Mouse (Mus musculus) neural tube, embryonic 14.5 days (tissue): Measurements from ENCODE around the gene Gm27027. TPM values are rescaled to one million over a fixed set of nuclear protein-coding genes. Genes with fewer than 3 reads are reported as not detected.

Source experiments
- ATAC-seq: fragments of 200-750 bp; cut with Nextera tagmentation; 2 replicates; pipeline ENCODE4 v1.8.0; 2017; ENCODE audit warnings: low read depth, mild to moderate bottlenecking, moderate TSS enrichment, moderate library complexity
- H3K27ac ChIP-seq: fragments of 300-500 bp; sonication (generic); 2 replicates; pipeline ENCODE4 v1.5.1; 2014; ENCODE audit warnings: low read depth, mild to moderate bottlenecking, control low read depth, low read length, moderate library complexity, mixed read lengths
- H3K27me3 ChIP-seq: fragments of 300-500 bp; sonication (generic); 2 replicates; pipeline ENCODE4 v1.6.1; 2014; ENCODE audit warnings: low read length; ENCODE audit not compliant: control insufficient read depth, insufficient read depth
- H3K36me3 ChIP-seq: fragments of 300-500 bp; sonication (generic); 2 replicates; pipeline ENCODE4 v1.6.1; 2014; ENCODE audit warnings: low read length, mixed read lengths; ENCODE audit not compliant: control insufficient read depth, insufficient read depth
- H3K4me1 ChIP-seq: fragments of 300-500 bp; sonication (generic); 2 replicates; pipeline ENCODE4 v1.6.1; 2014; ENCODE audit warnings: low read length; ENCODE audit not compliant: control insufficient read depth, insufficient read depth
- H3K4me2 ChIP-seq: fragments of 300-500 bp; sonication (generic); 2 replicates; pipeline ENCODE4 v1.6.1; 2014; ENCODE audit warnings: mild to moderate bottlenecking, low read depth, low read length, control low read depth
- H3K4me3 ChIP-seq: fragments of 300-500 bp; sonication (generic); 2 replicates; pipeline ENCODE4 v1.5.1; 2014; ENCODE audit warnings: low read depth, low read length, control low read depth, mixed read lengths
- H3K9ac ChIP-seq: fragments of 300-500 bp; sonication (generic); replicated peaks from 2 replicates; pipeline ENCODE4 v1.6.1; 2014; ENCODE audit warnings: low read depth, mild to moderate bottlenecking, control low read depth, low read length, mixed read lengths
- H3K9me3 ChIP-seq: fragments of 300-500 bp; sonication (generic); 2 replicates; pipeline ENCODE4 v1.6.1; 2016; ENCODE audit warnings: low read length; ENCODE audit not compliant: control insufficient read depth
- WGBS: fragments of 180-500 bp; shearing (Covaris S2); extraction: QIAGEN DNeasy Blood & Tissue Kit; methylation state at CpG from one replicate; pipeline ENCODE4 v1.1.7; 2014; 5-methylcytosine and 5-hydroxymethylcytosine counted together
- polyA plus RNA-seq: library from polyadenylated mRNA; unstranded; fragments of >200 nt; fragmentation: Nextera tagmentation; extraction: Ambion mirVana; gene quantifications from 2 replicates; pipeline ENCODE4 v1.2.1, GENCODE M21; 2014

Gm27027 gene
- polyA plus RNA-seq, 1 experiment from 2014 or later: not detected

DNA sequence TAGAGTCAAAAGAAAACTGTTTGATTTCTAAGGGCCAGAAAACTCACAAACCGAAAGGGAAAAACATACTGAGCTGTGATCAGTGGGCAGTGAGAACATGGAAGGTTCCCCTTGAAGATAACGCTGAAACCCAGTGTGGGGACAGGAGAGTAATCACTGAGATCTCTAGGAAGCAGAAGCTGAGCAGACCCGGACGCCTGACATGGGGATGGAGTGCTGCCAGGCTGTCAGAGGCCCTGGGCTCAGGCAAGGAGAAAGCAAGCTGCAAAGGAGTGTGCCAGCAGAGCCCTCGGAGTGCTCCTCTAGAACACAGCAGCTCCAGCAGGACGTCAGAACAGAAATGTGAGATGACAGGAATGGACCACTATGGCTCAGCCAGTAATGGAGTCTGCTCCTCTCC lies 28.5 kb upstream of the Gm27027 start:
- 59% methylated on average over 6 of the region's 6 CpGs for WGBS
- H3K4me3 ChIP-seq: no peak overlapping the region
- H3K27ac ChIP-seq: no peak overlapping the region
- no peaks in the 10 kb centered on the region for H3K27me3 ChIP-seq
- no peak overlapping the region for H3K4me2 ChIP-seq
- H3K4me1 ChIP-seq: no peaks in the 10 kb centered on the region
- ATAC-seq: no peak
- no peak overlapping the region for H3K9ac ChIP-seq
- no peaks in the 10 kb centered on the region for H3K9me3 ChIP-seq
- no peaks in the 10 kb centered on the region for H3K36me3 ChIP-seq

GRCm38 (mm10) chr2:94010335-94011291 lies 14.5 kb upstream of the Gm27027 start, which contains the start of gene Alkbh3:
Gene Alkbh3 (minus strand): TSS chr2:94010807.
- Histone ChIP-seq H3K36me3 (0 out of 2 replicates have a peak, but pooled peaks cover 3% of the 10 kb centered on the region), H3K4me2 (peak within 1 kb of the TSS; percentile 81), H3K9me3 (no peaks in the 10 kb centered on the region), H3K27ac (peak within 1 kb of the TSS; percentile 44; the same call in 1 of the 2 replicates), H3K4me3 (peak within 1 kb of the TSS; percentile 79), H3K4me1 (peaks cover 6% of the 10 kb centered on the region), H3K27me3 (no peaks in the 10 kb centered on the region), H3K9ac (peak within 1 kb of the TSS; percentile 79)
- WGBS: 6% methylated on average over 47 of the region's 47 CpGs
- ATAC-seq: peak; percentile 100

- Histone ChIP-seq H3K4me3 (no peak overlapping the region), H3K36me3 (peaks cover 26% of the 10 kb centered on the region), H3K27ac (no peak overlapping the region), H3K27me3 (no peaks in the 10 kb centered on the region), H3K4me1 (no peaks in the 10 kb centered on the region), H3K4me2 (no peak overlapping the region), H3K9me3 (no peaks in the 10 kb centered on the region), H3K9ac (no peak overlapping the region)
- WGBS: 4% methylated on average over 2 of the region's 2 CpGs
- peak; percentile 85; the same call in 1 of the 2 replicates for ATAC-seq
Measured at GRCm38 (mm10) chr2:94002331-94002730, 6.2 kb upstream of the Gm27027 start.

DNA sequence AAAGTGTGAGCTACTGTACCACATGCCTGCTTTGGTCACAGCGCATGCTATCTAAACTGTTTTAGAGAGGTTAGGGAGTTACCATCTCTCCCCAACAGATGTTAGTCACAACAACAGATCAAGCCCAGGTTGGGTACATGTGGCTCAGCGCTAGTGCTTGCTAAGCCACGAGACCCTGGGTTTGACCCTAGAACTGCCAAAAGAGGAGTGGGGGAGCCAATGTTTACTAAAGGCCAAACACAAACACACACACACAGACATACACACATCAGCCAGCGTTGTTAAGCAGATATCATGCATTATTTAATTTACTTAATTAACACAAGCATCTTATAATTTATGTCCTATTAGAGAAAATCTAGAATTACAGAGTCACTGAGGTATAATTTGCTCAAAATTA lies 5.8 kb upstream of the Gm27027 start:
- H3K9me3 ChIP-seq: no peaks in the 10 kb centered on the region
- no peaks in the 10 kb centered on the region for H3K27me3 ChIP-seq
- 87% methylated on average over 4 of the region's 4 CpGs for WGBS
- ATAC-seq: peak; percentile 41; the same call in 1 of the 2 replicates
- no peak overlapping the region for H3K4me2 ChIP-seq
- no peak overlapping the region for H3K9ac ChIP-seq
- no peak overlapping the region for H3K4me3 ChIP-seq
- H3K27ac ChIP-seq: no peak overlapping the region
- H3K4me1 ChIP-seq: no peaks in the 10 kb centered on the region
- peaks cover 26% of the 10 kb centered on the region for H3K36me3 ChIP-seq

- no peak overlapping the region for H3K4me2 ChIP-seq
- ATAC-seq: no peak
- 79% methylated on average over 6 of the region's 6 CpGs for WGBS
- H3K36me3 ChIP-seq: peaks cover 27% of the 10 kb centered on the region
- no peak overlapping the region for H3K9ac ChIP-seq
- H3K27me3 ChIP-seq: no peaks in the 10 kb centered on the region
- H3K9me3 ChIP-seq: no peaks in the 10 kb centered on the region
- H3K4me1 ChIP-seq: no peaks in the 10 kb centered on the region
- H3K27ac ChIP-seq: no peak overlapping the region
- no peak overlapping the region for H3K4me3 ChIP-seq
Measured at GRCm38 (mm10) chr2:94001411-94001810, 5.3 kb upstream of the Gm27027 start.

- Histone ChIP-seq H3K4me1 (peaks cover 9% of the 10 kb centered on the region), H3K4me2 (0 out of 2 replicates have a peak overlapping the region, but pooled peaks have one; percentile 8), H3K4me3 (no peak overlapping the region), H3K9me3 (no peaks in the 10 kb centered on the region), H3K27me3 (no peaks in the 10 kb centered on the region), H3K9ac (no peak overlapping the region), H3K36me3 (peaks cover 31% of the 10 kb centered on the region), H3K27ac (peak overlapping the region; percentile 29)
- ATAC-seq: no peak
- 28% methylated on average over 3 of the region's 3 CpGs for WGBS
Measured at GRCm38 (mm10) chr2:93992810-93993209, 3.3 kb downstream of the Gm27027 start.

DNA sequence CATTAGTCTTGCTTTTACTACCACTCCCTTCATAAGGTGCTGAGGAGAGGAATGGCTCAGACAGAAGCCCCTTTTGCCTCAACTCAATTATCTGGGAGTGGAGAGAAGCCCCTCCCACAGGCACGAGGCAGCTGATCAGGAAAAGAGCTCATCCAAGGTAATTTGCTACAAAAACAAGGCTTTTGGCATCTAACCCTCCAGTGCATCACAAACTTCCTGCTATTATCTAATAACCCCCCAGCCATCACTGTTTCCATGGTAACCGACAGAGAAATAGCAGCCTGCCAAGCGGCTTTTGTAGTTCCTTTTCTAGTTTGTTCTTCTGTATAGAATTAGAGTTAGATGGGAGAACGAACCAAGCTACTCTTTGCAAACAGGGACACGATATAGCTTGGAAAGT lies 3.9 kb downstream of the Gm27027 start:
- Histone ChIP-seq H3K36me3 (peaks cover 31% of the 10 kb centered on the region), H3K4me2 (0 out of 2 replicates have a peak overlapping the region, but pooled peaks have one; percentile 8), H3K4me3 (no peak overlapping the region), H3K27ac (peak overlapping the region; percentile 29), H3K9ac (no peak overlapping the region), H3K9me3 (no peaks in the 10 kb centered on the region), H3K4me1 (peaks cover 9% of the 10 kb centered on the region), H3K27me3 (no peaks in the 10 kb centered on the region)
- WGBS: 16% methylated on average over 5 of the region's 5 CpGs
- ATAC-seq: peak; percentile 70

GRCm38 (mm10) chr2:93991336-93991735 lies 4.8 kb downstream of the Gm27027 start:
- WGBS: 85% methylated on average over 3 of the region's 3 CpGs
- Histone ChIP-seq H3K4me1 (peaks cover 9% of the 10 kb centered on the region), H3K36me3 (peaks cover 30% of the 10 kb centered on the region), H3K4me3 (no peak overlapping the region), H3K9me3 (no peaks in the 10 kb centered on the region), H3K27me3 (no peaks in the 10 kb centered on the region), H3K27ac (no peak overlapping the region), H3K4me2 (no peak overlapping the region), H3K9ac (no peak overlapping the region)
- ATAC-seq: no peak

DNA sequence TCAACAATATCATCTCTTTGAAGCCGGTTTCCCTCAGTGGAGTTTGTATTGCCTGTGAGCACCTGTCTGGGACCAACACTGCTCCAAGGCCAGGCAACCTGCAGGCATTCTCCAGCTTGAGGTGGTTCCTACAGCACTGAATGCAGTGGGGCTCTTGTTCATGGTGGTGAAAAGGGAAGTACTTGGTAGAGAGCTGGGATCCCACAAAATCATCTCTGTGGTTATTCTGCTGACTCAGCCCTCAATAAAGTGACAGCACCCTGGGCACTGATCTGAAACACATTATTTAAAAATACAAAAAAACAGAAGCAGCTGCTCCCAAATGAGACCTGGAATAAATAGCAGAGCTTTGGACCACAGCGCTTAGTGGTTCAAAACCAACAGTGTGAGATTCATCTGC lies 7.7 kb downstream of the Gm27027 start:
- Histone ChIP-seq H3K9ac (no peak overlapping the region), H3K4me2 (no peak overlapping the region), H3K27me3 (no peaks in the 10 kb centered on the region), H3K27ac (no peak overlapping the region), H3K4me3 (no peak overlapping the region), H3K9me3 (no peaks in the 10 kb centered on the region), H3K36me3 (peaks cover 6% of the 10 kb centered on the region; the same call in 1 of the 2 replicates), H3K4me1 (peaks cover 9% of the 10 kb centered on the region)
- ATAC-seq: no peak
- 97% methylated on average over 2 of the region's 2 CpGs for WGBS
